Mouse (Mus musculus): ENCODE measurements at regions not wholly inside any gene's neighbourhood (a gene's known extent, or its start where the extent isn't known, plus 50 kb on each side); places are given as distances from the start of the nearest gene placed in this dataset.

- peak; percentile 7 to 22 for DNase-seq (ENCODE audit: low spot score in 2 of 2)
Measured at GRCm38 (mm10) chrX:139392777-139393176, 59.3 kb downstream of the Trap1a start.

- peak; percentile 7 to 26 for DNase-seq (ENCODE audit: low spot score in 2 of 2)
Measured at GRCm38 (mm10) chrX:139416701-139417100, 63.5 kb upstream of the D330045A20Rik start.

GRCm38 (mm10) chrX:139419867-139420266 is 60.3 kb upstream of the D330045A20Rik start:
- DNase-seq (ENCODE audit: low spot score in 2 of 2) = no peak

GRCm38 (mm10) chrX:139424307-139424706 is 55.9 kb upstream of the D330045A20Rik start:
- no peak for DNase-seq (ENCODE audit: low spot score in 2 of 2)
